Mouse (Mus musculus): ENCODE results near the gene Lrriq1.

Lrriq1 gene

DNA sequence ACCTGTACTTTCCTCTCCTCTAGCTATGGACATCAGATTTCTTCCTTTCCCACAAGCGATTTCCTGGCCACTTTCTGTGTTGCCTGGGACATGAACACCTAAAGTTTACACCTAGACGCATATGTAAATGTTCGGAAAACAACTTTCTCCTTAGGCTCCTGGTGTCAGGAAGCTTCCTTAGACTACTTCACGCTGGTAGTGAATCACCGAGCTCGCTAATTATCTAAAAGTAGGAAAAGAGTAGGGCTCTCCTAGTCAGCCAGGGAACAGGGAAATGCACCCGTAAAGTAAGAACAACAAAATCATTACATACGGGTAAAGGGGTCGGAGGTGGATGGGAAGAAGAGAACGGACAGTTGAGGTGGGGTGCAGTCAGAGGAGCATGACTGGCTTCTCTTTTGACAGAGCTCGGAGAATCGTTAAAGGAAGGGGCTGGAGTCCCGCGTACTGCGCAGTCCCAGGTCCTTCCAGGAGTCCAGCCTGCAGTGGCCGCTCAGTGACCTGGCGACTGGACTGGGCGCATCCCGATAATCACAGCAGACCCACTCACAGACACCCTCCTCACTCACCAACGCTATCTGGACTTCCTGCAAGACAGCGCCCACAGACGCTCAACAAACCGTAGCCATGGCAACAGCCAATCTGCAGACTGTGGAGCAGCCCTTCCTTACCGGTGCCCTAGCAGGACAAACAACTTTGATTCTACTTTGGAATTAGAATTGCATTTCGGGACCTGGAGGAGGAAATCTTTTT, at the start of gene Lrriq1:
Lrriq1 (minus strand) TSS at position 616 of the 753 bp plus-strand sequence.
- no peak for DNase-seq (ENCODE audit: low read depth, low spot score)

DNA sequence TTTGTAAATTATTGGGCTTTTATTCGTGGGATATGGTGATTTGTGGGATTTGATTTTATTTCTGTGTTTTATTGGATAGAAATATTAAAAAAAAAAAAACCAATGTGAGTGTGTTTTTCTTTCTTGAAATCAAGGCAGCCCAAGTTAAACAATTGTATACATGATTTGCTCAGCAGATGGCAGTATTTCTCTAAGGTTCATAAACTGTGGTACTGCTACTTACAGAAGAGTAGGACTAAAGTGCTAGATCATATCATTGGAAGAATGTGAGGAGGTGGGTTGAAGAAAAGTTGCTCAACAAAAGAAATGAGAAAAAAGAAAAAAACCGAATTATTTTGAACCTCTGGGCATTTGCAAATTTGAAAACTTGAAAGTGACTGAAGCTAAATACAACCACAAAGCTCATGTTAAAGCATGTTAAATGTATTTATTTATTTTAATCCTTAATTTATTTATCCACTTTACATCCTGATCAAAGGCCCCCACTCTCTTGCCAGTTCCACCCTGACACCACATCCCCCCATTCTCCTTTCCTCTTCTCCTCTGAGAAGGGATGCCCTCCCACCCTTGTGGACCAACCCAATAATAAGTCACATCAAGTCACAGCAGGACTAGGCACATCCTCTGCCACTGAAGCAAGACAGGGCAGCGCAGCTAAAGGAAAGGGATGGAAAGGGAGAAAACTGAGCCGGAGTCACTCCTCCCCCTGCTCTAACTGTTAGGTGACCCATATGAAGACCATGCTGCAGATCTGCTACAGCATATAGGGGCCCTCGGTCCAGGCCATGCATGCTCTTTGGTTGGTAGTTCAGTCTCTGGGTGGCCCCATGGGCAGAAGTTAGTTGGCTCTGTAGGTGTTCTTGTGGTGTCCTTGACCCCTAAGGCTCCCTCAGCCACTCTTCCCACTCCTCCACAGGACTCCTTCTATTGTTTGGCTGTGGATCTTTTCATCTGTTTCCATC, 18.0 kb upstream of the Lrriq1 start:
- peak; percentile 52 for DNase-seq (ENCODE audit: low read depth, low spot score)

DNA sequence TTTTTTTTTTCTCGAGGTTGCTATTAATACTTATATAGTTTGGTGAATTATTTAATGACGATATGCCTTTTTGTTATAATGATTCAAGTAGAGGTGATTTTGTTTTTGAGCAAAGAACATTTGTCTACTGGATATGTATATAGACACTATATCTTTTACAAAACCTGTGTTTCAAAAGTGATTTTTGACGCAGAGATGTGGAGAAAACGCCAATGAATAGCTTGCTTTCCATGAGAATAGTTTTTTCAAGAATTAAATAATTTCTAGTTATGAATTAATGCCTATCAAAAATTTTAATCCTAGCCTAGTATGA, 294 bp upstream of the Lrriq1 start:
- no peak for DNase-seq (ENCODE audit: low read depth, low spot score)

DNA sequence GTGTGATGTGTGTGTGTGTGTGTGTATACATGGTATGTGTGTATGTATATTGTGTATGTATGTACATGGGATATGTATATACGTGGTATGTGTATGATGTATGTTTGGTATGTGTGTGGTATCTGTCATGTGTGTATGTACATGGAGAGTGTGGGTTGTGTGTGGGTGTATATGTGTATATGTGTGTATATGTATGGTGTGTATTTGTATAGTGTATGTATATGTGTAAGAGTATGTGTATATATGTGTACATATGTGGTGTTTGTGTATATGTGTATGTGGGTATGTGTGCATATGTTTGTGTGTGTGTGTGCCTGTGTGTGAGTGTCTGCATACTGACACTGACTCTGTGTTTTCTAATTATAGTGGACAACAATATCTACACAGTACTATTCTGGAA, 9.5 kb downstream of the Lrriq1 start:
- DNase-seq (ENCODE audit: low read depth, low spot score), result no peak

DNA sequence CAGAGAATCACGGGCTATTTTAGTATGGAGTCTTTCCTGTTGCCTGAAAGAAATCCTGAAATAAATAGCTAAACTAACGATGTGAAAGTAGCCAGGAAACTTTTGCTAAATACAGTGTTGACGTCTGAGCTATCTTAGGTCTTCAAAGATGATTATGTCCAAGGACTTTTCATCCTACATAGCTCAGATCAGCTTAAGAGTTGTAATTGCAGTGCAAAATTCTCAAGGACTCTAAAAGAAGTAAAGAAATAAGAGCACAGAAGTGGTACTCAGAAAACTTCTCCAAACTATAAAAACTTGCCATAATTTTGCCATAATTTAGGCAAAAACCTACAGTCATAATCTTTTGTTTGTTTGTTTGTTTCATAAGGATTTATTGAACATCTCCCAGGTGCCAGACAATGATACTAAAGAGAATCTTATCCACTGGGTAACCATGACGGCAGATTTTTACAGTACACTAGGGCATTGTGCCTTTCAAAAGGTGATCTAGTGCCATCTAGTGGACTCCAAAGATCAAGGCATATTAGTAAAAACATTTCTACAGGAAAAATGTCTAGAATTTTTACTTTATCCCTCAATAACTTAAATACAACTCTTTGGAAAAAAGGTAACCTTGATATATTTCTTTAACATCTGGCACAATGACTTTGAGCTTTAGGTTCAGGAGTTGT, 41.3 kb downstream of the Lrriq1 start:
- peak; percentile 57 for DNase-seq (ENCODE audit: low read depth, low spot score)

DNA sequence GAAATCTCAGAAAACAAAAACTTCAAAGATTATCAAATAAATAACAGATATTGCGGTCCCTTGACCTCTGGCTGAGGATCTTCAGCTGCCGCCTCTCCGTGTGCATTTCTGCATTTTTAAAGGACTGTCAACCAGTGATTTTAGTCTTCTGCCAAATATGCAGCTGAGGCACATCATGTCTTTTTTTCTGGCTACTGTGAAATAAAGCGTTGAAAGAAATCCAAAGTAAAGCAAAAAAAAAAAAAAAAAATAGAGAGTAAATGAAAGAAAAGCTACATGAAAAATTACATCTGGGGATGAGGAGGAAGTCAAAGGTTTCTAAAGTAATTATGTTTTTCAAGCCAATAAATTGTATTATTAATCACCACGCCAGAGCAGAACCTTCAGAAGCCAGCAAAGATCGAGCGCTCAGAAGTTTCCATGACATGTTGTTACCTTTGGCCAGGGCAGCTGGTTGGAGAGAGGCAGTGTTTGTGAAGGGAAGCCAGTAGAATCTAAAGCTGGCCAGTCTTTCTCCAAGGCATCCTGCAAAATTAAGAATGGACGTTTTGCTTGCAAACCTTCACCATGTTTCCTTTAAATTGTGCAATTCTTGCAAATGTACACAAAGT, 90.2 kb downstream of the Lrriq1 start:
- DNase-seq (ENCODE audit: low read depth, low spot score), result no peak

DNA sequence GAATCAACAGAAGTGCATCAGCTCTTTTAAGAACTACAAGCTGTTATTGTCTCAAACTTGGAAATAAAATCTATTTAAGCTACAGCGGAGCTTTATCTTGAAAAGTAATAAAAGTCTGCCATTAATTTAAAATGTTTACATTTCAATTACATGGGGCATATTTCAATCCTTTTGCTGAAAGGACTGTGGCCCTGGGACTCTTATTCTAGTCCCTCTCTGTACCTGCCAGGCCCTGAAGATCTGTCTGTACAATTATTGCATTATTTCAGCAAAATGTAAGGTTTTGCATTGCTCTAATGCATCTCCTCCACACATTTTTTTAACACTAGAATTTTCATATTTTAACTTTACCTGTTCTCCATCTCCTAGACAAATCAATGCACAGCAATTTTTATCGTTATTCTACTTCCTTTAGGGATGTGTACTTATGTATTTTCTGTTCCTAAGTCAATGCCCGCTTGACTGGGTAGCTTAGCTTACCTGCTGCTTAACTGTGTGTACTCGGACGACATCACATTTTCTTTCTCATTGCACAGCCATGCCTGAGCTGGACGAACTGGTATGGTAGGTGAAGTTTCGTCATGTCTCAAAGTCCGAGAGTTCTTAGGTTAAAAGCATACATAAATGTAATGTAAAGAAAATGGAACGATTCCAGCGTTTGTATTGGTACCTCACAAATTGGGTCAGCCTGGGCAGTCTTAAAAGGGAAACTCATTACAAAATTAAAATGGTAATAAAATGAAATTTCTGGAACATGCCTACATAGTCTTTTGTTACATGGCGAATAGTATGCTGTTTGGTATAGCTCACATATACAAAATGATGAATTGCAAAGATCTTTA, 91.0 kb downstream of the Lrriq1 start:
- no peak for DNase-seq (ENCODE audit: low read depth, low spot score)

DNA sequence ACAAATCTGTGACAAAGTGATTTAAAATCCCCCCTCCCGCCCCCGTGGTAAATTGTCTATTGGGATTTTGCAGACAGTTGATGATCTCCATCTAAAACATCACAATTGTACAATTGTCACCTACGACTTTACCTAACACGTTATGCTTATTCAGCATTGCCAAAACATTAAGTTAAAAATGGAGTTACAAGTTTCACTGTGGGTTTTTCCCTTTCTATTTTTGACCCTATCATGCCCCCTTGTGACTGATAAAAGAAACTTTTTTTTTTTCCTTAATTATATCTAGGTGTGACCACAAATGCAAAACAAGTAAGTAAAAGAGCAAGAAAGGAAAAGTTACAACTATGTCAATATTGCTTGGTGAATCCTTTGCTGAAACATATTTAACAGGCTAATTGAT, 93.6 kb downstream of the Lrriq1 start:
- peak; percentile 58 for DNase-seq (ENCODE audit: low read depth, low spot score)

DNA sequence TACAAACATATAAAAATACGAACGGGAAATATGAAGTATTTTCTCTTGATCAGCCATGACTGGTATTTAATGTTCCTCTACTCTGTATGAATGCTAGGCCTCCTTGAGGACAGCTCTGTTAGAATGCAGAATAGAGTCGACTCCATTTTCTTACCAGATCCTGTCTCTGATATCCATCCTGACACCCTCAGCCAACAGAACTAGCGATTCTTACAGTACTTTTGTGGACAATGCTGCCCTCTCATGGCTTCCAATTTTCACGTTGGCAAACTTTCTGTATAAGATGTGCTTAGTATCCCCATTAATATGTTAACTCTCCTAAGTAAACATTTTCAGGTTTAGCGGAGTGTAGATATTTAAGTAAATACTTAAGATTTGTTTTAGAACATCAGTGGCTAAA, 94.6 kb downstream of the Lrriq1 start:
- peak; percentile 23 for DNase-seq (ENCODE audit: low read depth, low spot score)

DNA sequence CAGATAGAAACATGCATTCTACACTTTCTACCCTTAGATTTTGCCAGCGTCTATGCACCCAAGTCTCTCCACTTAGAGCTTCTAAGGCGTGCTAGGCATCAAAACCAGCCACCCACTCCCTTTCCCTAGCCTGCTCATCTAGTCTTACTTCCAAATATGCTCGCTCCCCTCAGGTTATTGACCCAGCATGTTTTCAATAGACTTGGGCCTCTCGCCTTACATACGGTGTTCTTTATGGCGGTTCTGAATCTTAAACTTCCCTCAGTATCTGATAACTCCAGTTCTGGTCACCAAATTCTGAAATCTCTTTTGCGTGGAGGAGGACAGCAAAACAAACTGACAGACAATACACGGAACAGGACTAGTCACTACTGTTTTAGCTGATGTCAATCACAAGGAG, 95.5 kb downstream of the Lrriq1 start:
- no peak for DNase-seq (ENCODE audit: low read depth, low spot score)

DNA sequence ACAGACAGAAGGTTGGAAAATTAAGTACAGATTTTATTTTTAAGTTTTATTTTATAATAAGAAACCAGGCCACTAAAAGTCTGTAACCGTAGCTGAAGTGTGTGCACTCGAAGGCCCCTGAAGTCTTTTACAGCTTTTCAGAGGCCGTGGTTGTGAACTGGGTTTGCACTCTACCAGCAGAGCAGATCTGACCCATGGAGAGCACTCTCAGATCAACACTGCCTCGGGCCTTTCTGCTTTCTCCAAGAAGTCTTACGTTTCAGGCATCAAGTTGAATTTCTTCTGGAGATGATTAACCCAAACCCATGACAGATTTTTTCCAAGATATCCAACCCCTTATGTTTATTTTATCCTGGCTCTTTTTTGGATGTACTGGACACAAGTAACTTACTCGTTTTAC, 121.5 kb downstream of the Lrriq1 start:
- DNase-seq (ENCODE audit: low read depth, low spot score), result no peak

DNA sequence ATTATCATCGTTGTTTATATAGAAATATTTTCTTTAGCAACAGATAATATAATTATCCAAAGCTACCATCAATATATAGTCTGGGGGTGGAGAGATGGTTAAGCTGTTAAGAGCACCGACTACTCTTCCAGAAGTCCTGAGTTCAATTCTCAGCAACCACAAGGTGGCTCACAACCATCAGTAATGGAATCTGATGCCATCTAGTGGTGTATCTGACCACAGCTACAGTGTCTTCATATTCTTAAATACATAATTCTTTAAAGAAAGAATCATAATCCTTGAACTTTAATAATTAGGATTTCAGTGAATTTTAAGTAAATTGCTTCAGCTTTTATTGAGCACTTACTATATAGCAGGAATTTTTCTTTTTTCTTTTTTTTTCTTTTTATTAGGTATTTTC, 128.0 kb downstream of the Lrriq1 start:
- peak; percentile 22 for DNase-seq (ENCODE audit: low read depth, low spot score)

DNA sequence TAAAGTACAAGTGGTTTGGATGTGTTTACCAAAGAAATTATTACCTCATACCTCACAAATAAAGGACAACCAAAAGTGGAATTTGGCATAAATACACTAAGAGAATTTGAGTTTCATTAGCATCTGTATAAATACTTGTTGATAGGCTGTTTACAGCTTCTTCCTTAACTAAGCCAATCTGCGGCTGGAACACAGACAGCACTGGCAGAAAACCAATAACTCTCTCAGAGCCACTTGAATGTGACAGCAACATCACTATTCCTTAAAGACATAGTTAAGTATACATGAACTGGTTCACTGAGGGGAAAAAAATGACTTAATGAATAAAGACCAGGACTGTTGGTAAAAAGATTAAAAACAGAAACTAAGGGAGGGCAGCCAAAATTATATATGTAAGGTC, 150.0 kb downstream of the Lrriq1 start:
- DNase-seq (ENCODE audit: low read depth, low spot score), result no peak

DNA sequence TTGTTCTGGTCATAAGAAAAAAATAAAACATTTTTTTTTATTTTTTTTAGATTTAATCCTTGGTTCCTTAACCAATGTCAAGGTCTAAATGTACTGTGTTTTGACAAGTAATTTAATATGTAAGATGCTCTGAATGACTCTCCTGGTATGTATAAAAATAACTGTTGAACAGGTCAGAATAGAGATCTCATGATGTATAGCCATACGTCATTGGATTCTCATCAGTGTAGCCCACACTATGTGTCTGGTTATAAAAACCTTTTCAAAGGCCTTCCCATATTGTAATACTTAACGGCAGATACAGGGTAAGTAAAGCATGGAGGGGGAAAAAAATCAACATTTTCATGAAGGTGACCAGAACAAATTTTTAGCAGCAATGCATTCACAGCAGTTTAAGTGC, 186.5 kb downstream of the Lrriq1 start:
- DNase-seq (ENCODE audit: low read depth, low spot score), result no peak

DNA sequence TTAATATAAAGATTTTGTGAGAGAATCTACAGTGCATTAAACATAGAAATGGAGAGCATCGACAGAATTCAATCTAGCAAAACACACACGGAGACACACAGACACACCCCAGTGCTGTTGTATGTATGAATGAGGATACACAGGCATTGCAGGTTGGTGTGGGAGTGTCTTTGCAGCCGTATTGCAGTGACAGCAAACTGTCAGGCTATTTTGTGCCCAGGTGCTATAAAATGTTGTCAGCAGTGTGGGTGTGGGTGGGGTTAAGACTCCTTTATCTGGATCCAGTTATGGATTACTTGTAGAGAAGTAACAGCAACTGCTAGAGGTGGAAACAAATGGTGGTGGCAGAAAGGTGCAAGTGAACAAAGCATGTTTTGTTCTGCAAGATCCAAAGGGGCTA, 189.5 kb downstream of the Lrriq1 start:
- no peak for DNase-seq (ENCODE audit: low read depth, low spot score)

DNA sequence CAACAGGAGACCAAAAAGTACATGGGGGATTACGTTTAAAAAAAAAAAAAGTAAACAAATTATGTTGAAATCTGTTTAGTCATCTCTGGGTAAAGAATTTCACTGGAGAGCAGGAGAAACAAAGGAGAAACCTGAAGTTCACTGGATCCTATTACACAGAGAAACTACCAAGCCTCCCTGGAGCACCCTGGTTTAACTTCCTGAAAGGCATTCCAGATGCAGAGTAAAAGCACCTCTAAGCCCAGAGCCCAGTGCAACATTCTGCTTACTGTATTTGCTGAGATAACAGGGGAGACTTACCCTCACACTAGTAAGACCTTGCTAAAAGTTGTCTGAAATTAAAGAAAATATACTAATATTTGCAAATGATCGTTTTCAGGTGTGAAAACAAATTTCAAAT, 191.1 kb downstream of the Lrriq1 start:
- no peak for DNase-seq (ENCODE audit: low read depth, low spot score)

DNA sequence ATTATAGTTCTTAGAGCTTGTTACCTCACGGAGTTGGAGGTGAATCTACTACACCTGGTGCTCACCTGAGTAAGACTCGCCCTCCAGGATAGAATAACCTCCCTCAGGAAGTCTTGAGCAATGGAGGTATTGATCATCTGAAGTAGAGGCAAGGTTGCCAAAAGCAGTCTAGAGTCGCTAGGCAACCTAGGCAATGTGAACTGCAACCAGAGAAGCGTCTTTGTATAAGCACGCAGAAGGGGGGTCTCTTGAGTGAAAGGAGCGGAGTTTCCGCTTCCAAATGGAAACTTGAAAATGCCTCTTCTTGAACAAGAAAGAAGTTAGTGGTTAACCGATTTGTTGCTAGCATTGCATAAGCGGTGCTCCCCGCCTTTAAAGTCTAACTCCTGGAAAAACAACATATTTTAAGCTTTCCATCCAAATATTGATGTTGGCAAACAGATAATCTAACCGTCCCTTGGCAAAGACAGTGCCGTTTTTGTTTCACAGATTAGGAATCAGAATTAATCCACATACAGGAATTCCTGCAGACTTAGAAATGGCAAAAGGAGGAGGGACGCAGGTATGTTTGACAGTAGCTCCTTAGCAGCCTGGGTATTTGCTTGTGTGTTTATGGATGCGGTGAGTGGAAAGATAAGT, 201.0 kb downstream of the Lrriq1 start:
- no peak for DNase-seq (ENCODE audit: low read depth, low spot score)

DNA sequence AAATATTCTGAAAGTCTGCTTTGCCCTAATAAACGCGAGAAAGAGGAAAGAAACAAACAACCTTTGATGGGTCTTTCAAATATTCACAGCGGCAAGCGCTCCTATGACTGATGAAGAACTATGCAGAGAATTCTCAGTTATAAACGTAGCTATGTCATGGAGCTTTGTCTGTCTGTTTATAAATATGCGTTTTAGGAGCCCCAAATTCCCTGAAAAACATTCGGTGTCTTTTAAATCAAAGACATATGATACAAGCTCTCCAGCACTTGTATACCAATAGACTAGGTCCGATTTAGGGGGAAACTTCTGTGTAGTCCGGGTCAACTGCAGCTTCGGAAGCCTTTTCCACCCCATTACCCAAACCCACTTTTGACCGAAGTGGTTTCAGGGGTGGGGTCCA, 205.2 kb downstream of the Lrriq1 start:
- DNase-seq (ENCODE audit: low read depth, low spot score), result no peak

DNA sequence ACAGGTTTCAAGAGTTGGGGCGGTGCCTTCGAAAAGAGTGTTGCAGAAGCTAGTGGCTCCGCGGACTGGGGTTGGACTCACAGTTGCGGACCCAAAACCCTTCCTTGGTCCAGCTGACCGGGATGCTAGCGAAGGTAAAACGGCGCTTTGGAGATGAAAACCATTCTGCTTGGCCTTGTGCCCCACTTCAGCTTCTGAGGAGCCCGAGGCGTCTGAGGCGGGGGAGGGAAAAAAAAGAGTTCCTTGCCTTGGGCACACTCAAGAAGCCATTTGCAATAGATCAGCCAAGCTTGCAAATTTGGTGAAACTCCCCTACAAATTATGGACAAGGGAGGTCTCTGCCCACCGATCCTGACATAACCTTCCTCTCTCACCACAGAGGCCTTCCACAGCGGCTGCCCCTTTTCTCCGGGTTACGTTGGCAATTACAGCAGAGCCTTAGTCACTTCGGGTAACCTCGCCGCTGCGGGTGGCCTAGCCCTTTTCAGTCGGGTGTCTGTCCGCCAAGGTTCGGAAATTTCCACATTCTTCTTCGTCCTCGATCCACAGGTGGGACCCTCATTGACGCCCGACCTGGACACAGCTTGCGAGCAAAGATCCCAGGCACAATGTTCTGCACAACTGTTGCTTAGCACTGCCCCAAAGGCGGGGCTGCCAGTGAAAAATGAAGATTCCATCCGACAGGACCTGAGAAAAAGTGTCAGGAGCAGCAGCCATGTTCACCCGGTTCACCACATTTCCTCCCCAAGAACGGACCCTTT, 206.2 kb downstream of the Lrriq1 start, which contains the start of gene Alx1:
Alx1 (minus strand) TSS at position 486 of the 761 bp plus-strand sequence.
- no peak for DNase-seq (ENCODE audit: low read depth, low spot score)

All from A20 (cell line).